Mouse (Mus musculus) limb, embryonic 15.5 days (tissue): ENCODE results near the gene Depdc5. TPM values are rescaled to one million over a fixed set of nuclear protein-coding genes. Genes with fewer than 3 reads are reported as not detected.
"Not testable (repeated sequence)": the region's sequence is repeated elsewhere in the genome, so short reads cannot be mapped to it uniquely, and the experiment has no call there.

Experiments
- ATAC-seq: fragments of 200-750 bp; cut with Nextera tagmentation; 2 replicates; pipeline ENCODE4 v1.8.0; 2017; ENCODE audit warnings: low read depth, moderate TSS enrichment; ENCODE audit not compliant: insufficient number of reproducible peaks, low FRiP score, low TSS enrichment
- H3K27ac ChIP-seq: fragments of 300-500 bp; sonication (generic); 2 replicates; pipeline ENCODE4 v1.5.1; 2015; ENCODE audit warnings: moderate library complexity, mild to moderate bottlenecking, inconsistent platforms
- H3K27me3 ChIP-seq: fragments of 300-500 bp; sonication (generic); 2 replicates; pipeline ENCODE4 v1.6.1; 2015; ENCODE audit warnings: inconsistent platforms
- H3K36me3 ChIP-seq: fragments of 300-500 bp; sonication (generic); 2 replicates; pipeline ENCODE4 v1.6.1; 2015; ENCODE audit warnings: inconsistent platforms
- H3K4me1 ChIP-seq: fragments of 300-500 bp; sonication (generic); 2 replicates; pipeline ENCODE4 v1.6.1; 2015; ENCODE audit warnings: inconsistent platforms
- H3K4me2 ChIP-seq: fragments of 300-500 bp; sonication (generic); 2 replicates; pipeline ENCODE4 v1.6.1; 2015; ENCODE audit warnings: mild to moderate bottlenecking, inconsistent platforms
- H3K4me3 ChIP-seq: fragments of 300-500 bp; sonication (generic); 2 replicates; pipeline ENCODE4 v1.5.1; 2015; ENCODE audit warnings: mild to moderate bottlenecking, inconsistent platforms
- H3K9ac ChIP-seq: fragments of 300-500 bp; sonication (generic); 2 replicates; pipeline ENCODE4 v1.6.1; 2015; ENCODE audit warnings: inconsistent platforms
- H3K9me3 ChIP-seq: fragments of 300-500 bp; sonication (generic); 2 replicates; pipeline ENCODE4 v1.6.1; 2016; ENCODE audit warnings: inconsistent platforms
- WGBS: fragments of 180-500 bp; shearing (Covaris S2); methylation state at CpG from one replicate; pipeline ENCODE4 v1.1.7; 2015; 5-methylcytosine and 5-hydroxymethylcytosine counted together
- polyA plus RNA-seq: library from polyadenylated mRNA; unstranded; fragments of >200 nt; fragmentation: Nextera tagmentation; extraction: Ambion mirVana; gene quantifications from 2 replicates; pipeline ENCODE4 v1.2.1, GENCODE M21; 2015

Depdc5 gene
- polyA plus RNA-seq, 1 experiment from 2014 or later = 19.7 TPM

- not testable (repeated sequence) for ATAC-seq, H3K4me3 ChIP-seq, H3K27ac ChIP-seq, H3K4me1 ChIP-seq, H3K9me3 ChIP-seq, H3K9ac ChIP-seq, H3K4me2 ChIP-seq, H3K27me3 ChIP-seq
- WGBS = 93% methylated on average over 2 of the region's 2 CpGs
- peaks cover 58% of the 10 kb centered on the region for H3K36me3 ChIP-seq
Measured at GRCm38 (mm10) chr5:32919281-32919680, 55.8 kb downstream of the Depdc5 start.

GRCm38 (mm10) chr5:32922906-32923305, 59.4 kb downstream of the Depdc5 start:
- peaks cover 69% of the 10 kb centered on the region for H3K36me3 ChIP-seq
- H3K27me3 ChIP-seq = no peaks in the 10 kb centered on the region
- no peak overlapping the region for H3K27ac ChIP-seq
- H3K4me1 ChIP-seq = no peaks in the 10 kb centered on the region
- H3K9ac ChIP-seq = no peak overlapping the region
- 85% methylated on average over 4 of the region's 4 CpGs for WGBS
- H3K4me3 ChIP-seq = no peak overlapping the region
- H3K4me2 ChIP-seq = no peak overlapping the region
- ATAC-seq = no peak
- H3K9me3 ChIP-seq = no peaks in the 10 kb centered on the region

- Histone ChIP-seq H3K36me3 (peaks cover 79% of the 10 kb centered on the region), H3K27ac (no peak overlapping the region), H3K4me2 (no peak overlapping the region), H3K27me3 (no peaks in the 10 kb centered on the region), H3K4me1 (no peaks in the 10 kb centered on the region), H3K9ac (no peak overlapping the region), H3K9me3 (no peaks in the 10 kb centered on the region), H3K4me3 (no peak overlapping the region)
- no peak for ATAC-seq
- 51% methylated on average over 2 of the region's 2 CpGs for WGBS
Measured at GRCm38 (mm10) chr5:32930761-32931160, 67.3 kb downstream of the Depdc5 start.

- no peak for ATAC-seq
- H3K9ac ChIP-seq = no peak overlapping the region
- no peaks in the 10 kb centered on the region for H3K4me1 ChIP-seq
- H3K27ac ChIP-seq = no peak overlapping the region
- no peak overlapping the region for H3K4me2 ChIP-seq
- peaks cover 74% of the 10 kb centered on the region for H3K36me3 ChIP-seq
- WGBS = 65% methylated on average over 2 of the region's 2 CpGs
- no peaks in the 10 kb centered on the region for H3K9me3 ChIP-seq
- no peak overlapping the region for H3K4me3 ChIP-seq
- H3K27me3 ChIP-seq = no peaks in the 10 kb centered on the region
Measured at GRCm38 (mm10) chr5:32934654-32935053, 71.2 kb downstream of the Depdc5 start.

- Histone ChIP-seq H3K4me3 (no peak overlapping the region), H3K9ac (no peak overlapping the region), H3K27me3 (no peaks in the 10 kb centered on the region), H3K27ac (no peak overlapping the region), H3K4me1 (no peaks in the 10 kb centered on the region), H3K4me2 (no peak overlapping the region), H3K9me3 (no peaks in the 10 kb centered on the region), H3K36me3 (peaks cover 82% of the 10 kb centered on the region)
- 86% methylated on average over 7 of the region's 7 CpGs for WGBS
- no peak for ATAC-seq
Measured at GRCm38 (mm10) chr5:32940586-32940985, 77.1 kb downstream of the Depdc5 start.

- Histone ChIP-seq H3K9ac (no peak overlapping the region), H3K36me3 (peaks cover 81% of the 10 kb centered on the region), H3K4me2 (no peak overlapping the region), H3K4me3 (no peak overlapping the region), H3K27ac (no peak overlapping the region), H3K27me3 (no peaks in the 10 kb centered on the region), H3K4me1 (no peaks in the 10 kb centered on the region), H3K9me3 (no peaks in the 10 kb centered on the region)
- 94% methylated on average over 8 of the region's 8 CpGs for WGBS
- ATAC-seq = no peak
Measured at GRCm38 (mm10) chr5:32941209-32941924, 77.9 kb downstream of the Depdc5 start.

- Histone ChIP-seq H3K9me3 (no peaks in the 10 kb centered on the region), H3K4me3 (no peak overlapping the region), H3K27me3 (no peaks in the 10 kb centered on the region), H3K4me1 (no peaks in the 10 kb centered on the region), H3K27ac (no peak overlapping the region), H3K9ac (no peak overlapping the region), H3K4me2 (no peak overlapping the region), H3K36me3 (peaks cover 51% of the 10 kb centered on the region)
- WGBS = 90% methylated on average over 6 of the region's 6 CpGs
- ATAC-seq = no peak
Measured at GRCm38 (mm10) chr5:32950077-32950476, 86.6 kb downstream of the Depdc5 start.

- H3K36me3 ChIP-seq = peaks cover 49% of the 10 kb centered on the region
- H3K9ac ChIP-seq = no peak overlapping the region
- H3K4me2 ChIP-seq = no peak overlapping the region
- ATAC-seq = no peak
- 79% methylated on average over 3 of the region's 3 CpGs for WGBS
- no peak overlapping the region for H3K4me3 ChIP-seq
- H3K27ac ChIP-seq = no peak overlapping the region
- no peaks in the 10 kb centered on the region for H3K9me3 ChIP-seq
- no peaks in the 10 kb centered on the region for H3K27me3 ChIP-seq
- no peaks in the 10 kb centered on the region for H3K4me1 ChIP-seq
Measured at GRCm38 (mm10) chr5:32950702-32951274, 87.3 kb downstream of the Depdc5 start.

GRCm38 (mm10) chr5:32955716-32956115, 92.2 kb downstream of the Depdc5 start:
- no peaks in the 10 kb centered on the region for H3K4me1 ChIP-seq
- no peaks in the 10 kb centered on the region for H3K9me3 ChIP-seq
- peaks cover 44% of the 10 kb centered on the region for H3K36me3 ChIP-seq
- 80% methylated on average over 4 of the region's 4 CpGs for WGBS
- no peak overlapping the region for H3K27ac ChIP-seq
- no peak overlapping the region for H3K9ac ChIP-seq
- no peak overlapping the region for H3K4me2 ChIP-seq
- no peak overlapping the region for H3K4me3 ChIP-seq
- H3K27me3 ChIP-seq = no peaks in the 10 kb centered on the region
- no peak for ATAC-seq

GRCm38 (mm10) chr5:32961616-32962015, 98.1 kb downstream of the Depdc5 start:
- H3K4me2 ChIP-seq = no peak overlapping the region
- no peaks in the 10 kb centered on the region for H3K27me3 ChIP-seq
- 65% methylated on average over 3 of the region's 3 CpGs for WGBS
- no peak overlapping the region for H3K27ac ChIP-seq
- no peak overlapping the region for H3K9ac ChIP-seq
- H3K4me1 ChIP-seq = no peaks in the 10 kb centered on the region
- no peak for ATAC-seq
- peaks cover 58% of the 10 kb centered on the region for H3K36me3 ChIP-seq
- H3K4me3 ChIP-seq = no peak overlapping the region
- no peaks in the 10 kb centered on the region for H3K9me3 ChIP-seq

GRCm38 (mm10) chr5:32962581-32962980, 99.1 kb downstream of the Depdc5 start:
- Histone ChIP-seq H3K36me3 (peaks cover 57% of the 10 kb centered on the region), H3K4me2 (no peak overlapping the region), H3K4me1 (no peaks in the 10 kb centered on the region), H3K4me3 (no peak overlapping the region), H3K9me3 (no peaks in the 10 kb centered on the region), H3K9ac (no peak overlapping the region), H3K27me3 (no peaks in the 10 kb centered on the region), H3K27ac (no peak overlapping the region)
- 88% methylated on average over 1 of the region's 1 CpGs for WGBS
- no peak for ATAC-seq

- H3K4me1 ChIP-seq = no peaks in the 10 kb centered on the region
- peaks cover 51% of the 10 kb centered on the region for H3K36me3 ChIP-seq
- no peak overlapping the region for H3K9ac ChIP-seq
- no peak overlapping the region for H3K27ac ChIP-seq
- no peaks in the 10 kb centered on the region for H3K27me3 ChIP-seq
- WGBS = 66% methylated on average over 4 of the region's 4 CpGs
- H3K9me3 ChIP-seq = no peaks in the 10 kb centered on the region
- H3K4me3 ChIP-seq = no peak overlapping the region
- no peak for ATAC-seq
- H3K4me2 ChIP-seq = no peak overlapping the region
Measured at GRCm38 (mm10) chr5:32976541-32976940, 113.0 kb downstream of the Depdc5 start.
